9 mouse cellular contexts compared by ENCODE assay signal in genomic region chr8:104032179-104032578, GRCm38 (mm10).
DNase-seq lines count a peak whose midpoint lies in the region; ATAC-seq lines count a peak whose summit lies in the region.
"Had no signal": no experiment of that assay in that cellular context is flagged by ENCODE, and none has a peak within 500 bp of the region (broad histone marks: within the 10 kb centered on the region; RNA-seq: fewer than 3 reads in every experiment).

No protein-coding gene starts in this region.

- no peak overlapping the region for H3K4me2 ChIP-seq in embryonic facial prominence, embryonic 11.5 days (ENCODE audit: low read depth, low read length)
- H3K4me2 ChIP-seq: midbrain, embryonic 15.5 days had no signal

- H3K36me3 ChIP-seq in embryonic facial prominence, embryonic 11.5 days (replicated peaks; ENCODE audit: control insufficient read depth, insufficient read depth, low read depth, low read length) = no peaks in the 10 kb centered on the region
- H3K36me3 ChIP-seq in embryonic facial prominence, embryonic 10.5 days (replicated peaks) = no peaks in the 10 kb centered on the region
- H3K36me3 ChIP-seq: midbrain, embryonic 15.5 days had no signal

- no peaks in the 10 kb centered on the region for H3K9me3 ChIP-seq in embryonic facial prominence, embryonic 11.5 days (replicated peaks; ENCODE audit: control insufficient read depth, low read length)
- peaks cover 14% of the 10 kb centered on the region for H3K9me3 ChIP-seq in embryonic facial prominence, embryonic 10.5 days
- H3K9me3 ChIP-seq: midbrain, embryonic 15.5 days had no signal

- H3K27ac ChIP-seq in embryonic facial prominence, embryonic 11.5 days (replicated peaks; ENCODE audit: low read depth, low read length) = no peak overlapping the region
- no peak overlapping the region for H3K27ac ChIP-seq in embryonic facial prominence, embryonic 10.5 days (replicated peaks)
- H3K27ac ChIP-seq: midbrain, embryonic 15.5 days had no signal

- no peak for ATAC-seq in embryonic facial prominence, embryonic 11.5 days (replicated peaks; ENCODE audit: insufficient number of reproducible peaks, low FRiP score, low TSS enrichment, low read depth)
- ATAC-seq in frontal cortex, adult (ENCODE audit: low TSS enrichment) = no peak
- ATAC-seq: midbrain, embryonic 15.5 days had no signal

- WGBS in embryonic facial prominence, embryonic 11.5 days = 90% methylated on average over 2 of the region's 2 CpGs
- 87% methylated on average over 2 of the region's 2 CpGs for WGBS in embryonic facial prominence, embryonic 10.5 days

- no peak overlapping the region for H3K9ac ChIP-seq in embryonic facial prominence, embryonic 11.5 days (replicated peaks; ENCODE audit: low read length)
- H3K9ac ChIP-seq: midbrain, embryonic 15.5 days had no signal

- H3K27me3 ChIP-seq in embryonic facial prominence, embryonic 11.5 days (ENCODE audit: control insufficient read depth, insufficient read depth, low read length) = no peaks in the 10 kb centered on the region
- peaks cover 6% of the 10 kb centered on the region; the same call in 1 of the 2 replicates for H3K27me3 ChIP-seq in embryonic facial prominence, embryonic 10.5 days (replicated peaks; ENCODE audit: low read depth, poor library complexity, severe bottlenecking)
- H3K27me3 ChIP-seq: midbrain, embryonic 15.5 days had no signal

- no peaks in the 10 kb centered on the region for H3K4me1 ChIP-seq in embryonic facial prominence, embryonic 11.5 days (ENCODE audit: control insufficient read depth, insufficient read depth, low read length)
- peaks cover 14% of the 10 kb centered on the region for H3K4me1 ChIP-seq in embryonic facial prominence, embryonic 10.5 days

- H3K4me3 ChIP-seq in embryonic facial prominence, embryonic 11.5 days (ENCODE audit: low read depth, low read length) = no peak overlapping the region
- H3K4me3 ChIP-seq in embryonic facial prominence, embryonic 10.5 days = no peak overlapping the region
- H3K4me3 ChIP-seq: midbrain, embryonic 15.5 days had no signal

- DNase-seq in embryonic facial prominence, embryonic 11.5 days (ENCODE audit: low spot score) = peak; percentile 66
- no peak for DNase-seq in embryonic facial prominence, embryonic 10.5 days (ENCODE audit: low spot score)
- peak; percentile 13 for DNase-seq in left cerebral cortex, postnatal 4 days
- no peak for DNase-seq in left cerebral cortex, adult 8-10 months (ENCODE audit: low spot score in 2 of 2)
- peak; percentile 33 for DNase-seq in adipocyte (ENCODE audit: low spot score)
- peak; percentile 53 for DNase-seq in retina, embryonic 14.5 days (ENCODE audit: low spot score)
- DNase-seq in adrenal gland, postnatal 4 days (ENCODE audit: low spot score in 2 of 2) = no peak

- intact Hi-C loops in left cerebral cortex, postnatal 4 days (cut with DNase I) = no loop called here

Comparison
In these comparisons a context has a peak if more than half of its experiments do, and no peak if none do; other contexts are left out.
1. DNase-seq: peak in embryonic facial prominence, embryonic 11.5 days (single experiment), left cerebral cortex, postnatal 4 days (single experiment), adipocyte (single experiment) and retina, embryonic 14.5 days (single experiment); none in embryonic facial prominence, embryonic 10.5 days (single experiment), left cerebral cortex, adult 8-10 months (0 of 2) and adrenal gland, postnatal 4 days (0 of 2).